Mouse (Mus musculus) ovary, adult 18-20 months (tissue): ENCODE measurements around the gene Pcsk5.

Experiments
- DNase-seq: peaks from one replicate; pipeline ENCODE4 v3.0.0; 2022; ENCODE audit warnings: low spot score, mixed read lengths

The Pcsk5 gene

DNA sequence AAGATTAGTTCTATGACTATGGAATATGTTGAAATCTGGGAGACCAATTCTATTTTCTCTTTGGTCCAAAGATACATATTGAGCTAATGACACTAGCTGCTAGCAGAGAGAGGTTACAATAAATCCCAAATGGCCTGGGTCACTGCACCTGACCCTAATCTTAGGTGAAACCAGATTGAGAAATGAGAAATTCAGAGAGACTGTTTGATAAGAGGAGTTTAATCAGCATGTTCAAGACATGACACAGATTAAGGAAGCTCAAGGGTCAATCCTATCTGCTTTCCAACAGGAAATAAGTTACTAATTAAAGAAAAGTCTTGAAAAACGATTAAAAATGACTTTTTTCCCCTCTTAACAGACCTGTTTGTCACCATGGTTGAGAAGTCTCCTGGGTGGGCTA, 96.0 kb downstream of the Pcsk5 start:
- no peak for DNase-seq

DNA sequence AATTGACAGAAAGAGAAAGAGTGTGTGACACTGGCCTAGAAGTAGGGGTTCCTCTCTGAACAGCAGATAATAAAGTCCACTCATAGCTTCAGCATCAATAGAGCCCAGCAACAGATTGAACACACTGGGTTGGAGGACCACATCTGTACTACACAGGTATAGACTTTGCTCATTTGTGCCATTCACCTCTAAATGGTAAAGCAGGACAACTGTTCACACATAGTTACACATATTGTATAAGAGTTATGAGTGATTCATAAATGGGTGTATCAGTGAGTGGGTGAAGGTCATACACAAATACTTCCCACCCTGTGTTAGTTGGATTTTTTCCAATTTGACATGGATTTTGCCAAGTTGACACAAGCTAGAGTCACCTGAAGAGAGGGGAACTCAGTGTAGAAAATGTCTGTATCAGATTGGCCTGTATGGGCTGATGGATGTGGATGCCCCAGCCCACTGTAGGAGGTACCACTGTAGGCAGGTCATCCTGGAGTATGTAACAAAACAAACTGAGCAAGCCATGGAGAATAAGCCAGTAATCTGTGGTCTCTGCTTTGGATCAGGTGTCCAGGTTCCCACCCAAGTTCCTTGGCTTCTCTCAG, 104.7 kb downstream of the Pcsk5 start:
- DNase-seq: no peak

DNA sequence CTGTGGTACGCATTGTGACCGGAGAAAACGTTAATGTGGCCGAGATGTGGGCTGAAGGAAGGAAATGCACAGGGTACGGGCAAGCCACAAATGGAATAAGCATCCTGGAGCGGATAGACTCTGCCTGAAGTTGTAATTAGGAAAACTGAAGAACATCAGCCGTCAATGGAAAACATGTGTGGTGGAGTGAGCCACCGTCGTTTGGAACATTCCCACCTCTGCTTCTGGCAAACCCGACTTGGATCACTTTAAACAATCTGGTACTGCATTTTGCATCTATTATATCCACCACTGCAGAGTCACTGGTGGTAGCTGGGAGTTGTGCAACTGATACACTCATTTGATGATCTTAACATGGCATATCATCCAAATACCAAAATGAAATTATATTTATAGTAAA, 120.4 kb downstream of the Pcsk5 start:
- no peak for DNase-seq

DNA sequence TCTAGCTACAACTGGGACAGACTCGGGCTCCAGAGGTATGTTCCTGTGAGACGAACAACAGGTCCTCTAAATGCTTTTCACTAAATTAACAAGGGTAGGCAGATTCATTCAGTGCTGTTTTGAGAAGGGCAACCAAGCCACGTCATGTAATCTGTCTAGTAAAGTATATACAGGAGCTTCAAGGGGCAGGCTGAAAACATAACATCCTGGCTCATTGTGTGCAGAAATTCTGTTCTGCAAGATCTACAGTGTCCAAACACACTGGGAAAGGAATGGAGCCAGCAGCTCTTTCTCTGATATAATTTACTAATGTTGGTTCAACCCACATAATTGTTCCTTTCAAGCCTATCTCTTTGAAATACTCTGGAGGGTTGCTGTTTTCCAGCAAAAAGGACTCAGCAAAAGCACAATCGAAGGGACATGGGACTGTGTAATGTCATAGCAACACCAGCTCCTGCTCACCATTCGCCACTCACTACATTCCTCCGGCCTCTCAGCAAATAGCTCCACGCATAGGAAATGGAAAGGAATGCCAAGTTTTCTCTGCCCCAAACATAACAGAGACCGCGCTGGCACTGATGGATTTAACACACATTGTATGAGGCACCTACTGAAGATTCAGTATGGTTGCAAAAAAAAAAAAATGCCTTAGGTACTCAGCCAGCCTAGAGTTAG, 122.0 kb downstream of the Pcsk5 start:
- DNase-seq: no peak

DNA sequence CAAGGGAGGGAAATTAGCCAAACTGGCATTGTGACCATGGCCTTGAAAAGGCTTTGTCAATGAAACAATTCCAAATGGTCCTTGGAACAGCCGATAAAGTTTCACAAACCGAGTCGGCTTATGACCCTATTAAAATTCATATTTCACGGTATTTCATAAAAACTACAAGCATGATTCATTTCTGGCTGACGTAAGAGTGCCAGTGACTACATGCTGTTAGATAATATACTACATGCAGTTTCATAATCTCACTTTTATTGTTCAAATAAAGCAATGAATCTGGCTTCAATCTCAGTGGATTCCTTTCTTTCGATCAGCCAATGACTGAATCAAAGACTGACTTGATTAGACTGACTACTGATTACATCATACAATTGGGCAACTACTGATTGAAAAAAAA, 145.8 kb downstream of the Pcsk5 start:
- DNase-seq: no peak

DNA sequence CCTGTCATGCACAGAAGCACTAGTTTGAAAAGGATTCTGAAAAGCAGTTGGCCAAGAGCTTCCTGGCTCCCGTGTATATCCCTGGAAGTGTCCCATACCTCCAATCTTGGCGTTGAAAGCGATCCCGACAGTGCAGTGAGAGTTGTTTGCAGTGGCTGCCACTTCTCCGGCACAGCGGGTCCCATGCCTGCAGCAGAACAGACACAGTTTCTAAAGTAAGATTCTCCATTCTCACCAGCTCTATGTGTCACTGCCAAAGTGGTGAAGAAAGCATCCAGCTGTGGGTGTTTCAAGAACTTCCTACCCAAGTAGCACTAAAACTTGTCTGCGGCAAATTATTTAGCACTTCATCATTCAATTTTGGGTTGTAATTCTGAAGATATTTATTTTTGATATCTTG, 159.1 kb downstream of the Pcsk5 start:
- DNase-seq: no peak

DNA sequence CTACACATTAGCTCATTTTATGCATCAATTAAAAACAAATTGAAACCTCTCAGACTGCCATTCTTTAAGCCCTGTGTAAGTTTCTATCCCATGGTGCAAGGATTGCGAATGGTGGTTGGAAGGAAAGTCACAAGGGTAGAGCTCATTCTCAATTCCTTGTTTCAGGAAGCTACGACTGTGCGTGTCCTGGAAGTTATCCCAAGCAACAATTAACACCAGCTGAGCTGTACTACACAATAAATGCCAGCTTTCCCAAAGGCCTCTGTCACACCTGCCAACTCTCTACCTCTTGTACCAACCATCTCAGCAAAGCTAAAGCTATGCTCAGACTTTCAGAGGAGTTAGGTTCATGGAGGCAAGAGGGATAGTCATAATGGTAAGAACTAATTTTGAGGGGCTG, 174.8 kb downstream of the Pcsk5 start:
- DNase-seq: no peak

DNA sequence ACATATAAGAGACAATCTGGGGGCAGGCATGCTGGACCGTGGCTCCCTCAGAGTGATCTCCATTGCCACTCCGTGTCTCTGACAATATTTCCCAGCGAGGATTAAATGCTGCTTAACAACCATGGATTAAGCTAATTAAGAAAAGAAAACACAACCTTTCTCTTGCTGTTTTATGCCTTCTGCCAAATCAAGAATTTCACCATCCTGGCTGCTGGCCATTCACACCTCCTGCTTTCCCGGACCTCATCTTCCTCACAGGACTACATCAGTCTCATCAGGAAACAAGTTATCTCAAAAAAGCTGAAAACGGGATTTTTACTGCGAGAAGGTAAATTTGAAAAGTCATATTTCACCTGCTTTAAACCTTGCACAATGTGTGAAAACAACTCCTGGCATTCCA, 175.2 kb downstream of the Pcsk5 start:
- DNase-seq: no peak

DNA sequence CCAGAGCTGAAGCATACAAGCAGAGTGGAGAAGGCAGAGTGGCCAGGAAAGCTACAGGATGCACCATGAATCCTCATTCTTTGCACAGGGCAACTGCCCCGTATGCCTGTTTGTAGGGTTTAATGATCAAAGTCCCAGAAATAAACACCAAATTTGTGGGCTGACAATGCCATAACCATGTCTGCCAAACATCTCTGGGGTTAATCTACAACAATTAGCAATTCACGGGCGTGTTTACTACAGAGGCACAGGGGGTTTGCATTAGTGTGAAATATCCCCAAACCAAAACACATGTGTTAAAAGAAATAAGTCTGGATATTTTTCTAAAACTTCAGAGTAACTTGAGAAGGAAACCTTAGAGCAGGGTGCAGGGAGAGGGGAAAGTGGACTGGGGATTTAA, 178.1 kb downstream of the Pcsk5 start:
- no peak for DNase-seq

DNA sequence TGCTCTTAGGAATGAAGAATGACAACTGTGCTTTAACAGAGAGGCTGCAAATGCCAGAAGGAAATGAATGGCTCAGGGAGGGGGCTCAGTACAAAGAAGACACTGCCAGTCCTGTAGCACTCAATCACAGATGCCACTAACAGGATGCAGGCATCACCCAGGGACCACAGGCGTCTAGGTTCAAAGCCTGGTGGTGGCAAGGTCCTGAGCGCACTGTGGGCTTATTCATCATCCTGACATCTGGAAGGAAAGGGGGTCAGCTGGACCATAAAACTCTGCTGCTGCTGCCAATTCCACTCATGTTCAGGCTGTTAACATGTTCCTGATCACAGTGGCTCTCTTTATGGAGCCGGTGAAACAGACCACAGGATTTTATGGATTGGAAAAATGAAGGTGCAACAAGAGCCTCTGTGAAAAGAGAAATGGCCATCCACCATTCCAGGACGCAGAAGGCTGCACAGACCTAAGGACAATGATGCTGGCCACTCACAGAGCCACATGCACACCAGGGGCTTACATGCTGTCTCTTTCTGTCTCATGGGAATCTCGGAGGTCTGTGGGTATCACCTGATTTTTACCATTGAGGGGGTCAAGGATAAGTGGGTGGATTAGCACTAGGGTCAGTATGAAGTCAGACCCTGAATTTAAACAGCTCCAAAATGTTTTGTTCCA, 186.5 kb downstream of the Pcsk5 start:
- no peak for DNase-seq

DNA sequence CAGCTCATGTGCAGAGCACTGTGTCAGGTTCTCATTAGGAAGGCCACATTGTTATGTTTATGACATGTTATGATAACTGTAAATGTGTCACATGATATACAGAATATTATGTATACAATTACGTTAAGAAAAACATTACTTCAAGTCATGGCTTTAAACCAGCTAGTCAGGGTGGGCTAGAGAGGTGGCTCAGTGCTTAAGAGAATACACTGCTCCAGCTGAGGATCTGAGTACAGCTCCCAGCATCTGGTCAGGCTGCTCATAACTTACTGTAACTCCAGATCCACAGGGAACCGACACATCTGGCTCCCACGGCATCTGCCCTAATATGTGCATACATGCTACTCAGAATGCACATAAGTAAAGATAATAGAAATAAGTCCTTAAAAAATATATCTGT, 187.5 kb downstream of the Pcsk5 start:
- no peak for DNase-seq

DNA sequence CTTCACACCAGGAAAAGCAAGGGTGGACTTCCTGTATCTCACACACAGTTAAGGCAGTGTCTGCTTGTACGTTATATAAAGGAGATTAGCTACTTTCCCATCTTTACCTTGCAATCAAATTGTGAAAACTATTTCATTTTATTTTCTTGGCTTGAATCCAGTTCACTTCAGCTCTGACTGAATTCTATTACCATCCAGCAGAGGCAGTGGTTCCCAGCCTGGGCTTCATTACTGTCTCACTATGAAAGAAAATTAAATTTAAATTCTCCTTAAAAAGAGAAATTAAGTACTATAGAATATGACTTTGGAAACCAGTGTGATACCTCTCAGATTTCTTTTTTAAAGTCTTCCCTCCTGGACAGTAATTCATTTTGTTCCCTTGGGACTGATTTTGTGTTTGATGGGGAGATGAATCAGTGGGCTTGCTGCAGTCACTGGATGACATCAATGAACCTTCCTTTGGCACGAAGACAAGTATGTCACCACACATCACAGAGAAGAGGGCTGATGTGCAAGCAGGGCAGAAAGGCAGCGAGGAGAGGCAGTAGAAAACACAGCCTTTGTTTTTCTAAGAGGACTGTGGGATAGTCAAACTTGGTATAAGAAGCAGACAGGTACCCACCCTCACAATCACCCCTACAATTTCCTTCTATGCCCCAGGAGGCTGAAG, 194.2 kb downstream of the Pcsk5 start:
- no peak for DNase-seq

DNA sequence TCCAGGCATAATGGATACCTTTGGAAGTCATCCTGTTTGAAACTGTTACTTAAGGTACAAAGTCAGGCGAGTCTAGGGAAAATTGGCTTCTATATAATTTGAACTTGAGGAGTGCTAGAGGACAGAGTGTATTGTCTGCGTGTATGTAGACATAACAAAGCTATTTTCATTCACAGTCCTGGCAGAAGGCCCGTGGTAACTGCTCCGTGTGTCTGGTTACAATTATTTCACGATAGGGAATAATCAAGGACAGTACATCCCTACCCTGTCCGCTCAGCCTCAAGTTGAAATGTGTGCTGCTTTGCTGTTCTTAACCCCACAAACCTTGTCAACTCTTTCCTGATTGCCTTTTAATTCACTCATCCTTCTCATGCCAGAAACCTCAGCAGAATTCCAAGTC, 201.4 kb downstream of the Pcsk5 start:
- peak; percentile 55 for DNase-seq

DNA sequence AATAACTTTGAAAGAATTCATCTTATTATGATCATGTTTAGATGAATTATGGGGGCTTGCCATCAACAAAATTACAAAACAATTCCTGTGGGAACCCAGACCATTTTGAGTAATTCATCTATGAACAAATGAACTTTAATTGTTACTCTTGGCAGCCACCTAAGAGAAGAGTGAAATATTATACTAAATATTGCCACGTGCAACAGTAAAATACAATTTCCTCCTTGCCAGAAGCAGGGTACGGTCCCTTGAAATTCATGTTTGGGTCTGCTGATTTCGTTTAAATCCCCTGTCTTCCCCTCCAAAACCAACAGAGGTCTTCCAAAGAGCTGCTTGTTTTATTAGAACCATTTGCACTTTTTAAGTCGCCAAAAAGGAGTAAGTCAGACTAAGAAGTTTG, 221.8 kb downstream of the Pcsk5 start:
- DNase-seq: no peak

DNA sequence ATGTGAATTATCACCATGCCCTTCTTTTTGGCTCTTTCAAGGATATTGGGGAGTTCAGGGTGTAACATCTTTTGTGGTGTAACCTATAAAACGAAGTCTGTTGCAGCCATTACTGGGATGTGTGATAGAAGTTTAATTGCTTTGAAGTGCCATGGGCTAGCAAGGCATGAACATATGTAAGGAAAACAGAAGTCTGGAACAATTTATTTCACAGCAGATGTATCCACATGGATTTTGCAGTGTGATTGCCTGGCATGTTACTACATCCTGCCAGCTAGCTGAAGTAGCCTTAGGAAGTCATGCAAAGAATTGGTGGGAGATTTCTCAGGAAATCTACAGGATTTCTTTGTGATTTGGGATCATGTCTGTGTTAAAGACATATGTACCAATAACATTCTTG, 230.9 kb downstream of the Pcsk5 start:
- no peak for DNase-seq

DNA sequence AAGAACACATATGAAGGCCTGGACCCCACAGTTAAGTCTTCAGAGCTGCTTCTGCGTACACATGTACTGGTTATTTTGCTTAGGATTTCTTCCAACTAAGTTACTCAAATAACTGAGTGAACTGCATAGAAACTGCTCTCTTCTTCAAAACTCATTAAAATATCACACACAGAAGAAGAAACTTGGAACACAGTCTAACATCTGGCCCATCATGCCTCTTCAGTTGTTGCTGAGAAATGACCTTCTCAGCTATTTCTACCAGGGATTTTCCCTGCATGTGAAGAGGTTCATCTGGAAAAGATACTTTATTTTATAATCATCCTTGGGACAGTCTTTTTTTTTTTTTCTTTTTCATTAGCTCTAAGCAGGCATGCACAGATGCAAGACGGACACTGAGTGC, 231.3 kb downstream of the Pcsk5 start:
- DNase-seq: no peak

DNA sequence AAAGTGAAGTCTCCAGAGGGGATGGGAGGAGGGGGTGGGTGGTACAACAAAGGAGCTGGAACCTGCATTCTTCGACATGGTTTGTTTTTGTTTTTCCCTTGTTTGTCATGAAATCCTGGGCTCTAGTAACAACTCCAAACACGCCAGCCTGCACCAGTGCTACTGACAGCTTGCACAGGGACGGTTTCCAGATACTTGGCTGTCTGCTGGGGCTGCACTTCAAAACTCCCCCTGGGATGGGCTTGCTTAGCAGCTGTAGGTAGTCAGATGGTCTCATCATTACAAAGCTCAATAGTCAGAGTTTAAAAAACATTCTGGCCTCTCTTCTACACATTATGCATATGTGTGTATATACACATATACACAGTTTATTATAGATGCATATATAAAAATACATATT, 234.1 kb downstream of the Pcsk5 start:
- DNase-seq: no peak

DNA sequence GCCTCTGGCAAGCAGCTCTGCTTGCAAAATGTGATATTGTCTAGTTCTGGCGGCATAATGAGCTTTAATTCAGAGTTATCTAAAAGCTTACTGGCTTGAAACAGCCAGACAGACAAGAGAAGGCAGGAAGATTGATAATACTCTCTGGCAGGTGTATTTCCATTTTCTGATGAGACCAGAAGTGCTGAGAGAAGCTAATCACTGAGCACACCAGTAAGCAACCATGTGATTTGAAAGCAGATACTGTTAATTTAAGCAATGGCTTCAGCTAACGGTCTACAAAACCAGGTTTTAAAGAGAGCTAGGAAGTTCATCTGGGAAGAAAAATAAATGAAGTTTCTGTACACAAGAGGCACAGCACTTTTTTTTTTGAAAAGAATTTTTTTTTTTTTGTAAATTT, 237.1 kb downstream of the Pcsk5 start:
- no peak for DNase-seq

DNA sequence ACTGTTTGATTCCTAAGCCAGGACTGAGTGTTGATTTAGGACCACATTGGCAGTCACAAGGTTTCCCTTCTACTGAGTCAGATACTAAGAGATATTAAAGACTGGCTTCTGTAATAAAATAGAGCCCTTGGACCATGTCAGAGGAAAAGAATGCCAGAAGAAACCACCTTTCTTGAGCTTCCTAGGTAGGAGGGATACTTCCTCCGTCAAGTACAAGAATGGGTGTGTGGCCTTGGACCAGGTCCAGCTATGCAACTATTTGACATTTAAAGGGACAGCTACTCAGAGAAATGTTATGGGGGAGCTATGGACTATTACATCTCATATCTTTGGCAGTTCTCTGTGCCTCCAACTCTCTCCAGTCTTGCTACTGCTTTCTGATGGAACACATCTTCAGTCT, 244.6 kb downstream of the Pcsk5 start:
- no peak for DNase-seq

DNA sequence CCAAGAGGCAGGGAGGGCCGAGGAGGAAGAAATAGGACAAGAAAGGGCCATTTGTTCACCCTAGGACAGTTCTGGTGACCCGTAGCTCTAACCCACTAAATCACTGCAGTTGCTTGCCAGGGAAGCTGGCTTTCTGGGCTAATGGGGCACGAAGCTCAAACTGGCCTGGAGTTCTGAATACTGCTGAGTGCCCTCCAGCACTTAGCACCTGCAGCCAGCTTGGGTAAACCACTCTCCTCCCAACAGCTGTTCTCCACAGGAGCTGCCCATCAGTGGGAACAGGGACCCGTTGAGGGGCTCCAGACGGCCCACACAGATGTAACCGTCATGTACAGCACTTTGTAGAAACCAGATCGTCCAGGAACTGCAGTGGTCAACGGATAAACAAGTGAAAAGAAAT, 246.1 kb downstream of the Pcsk5 start:
- DNase-seq: no peak

DNA sequence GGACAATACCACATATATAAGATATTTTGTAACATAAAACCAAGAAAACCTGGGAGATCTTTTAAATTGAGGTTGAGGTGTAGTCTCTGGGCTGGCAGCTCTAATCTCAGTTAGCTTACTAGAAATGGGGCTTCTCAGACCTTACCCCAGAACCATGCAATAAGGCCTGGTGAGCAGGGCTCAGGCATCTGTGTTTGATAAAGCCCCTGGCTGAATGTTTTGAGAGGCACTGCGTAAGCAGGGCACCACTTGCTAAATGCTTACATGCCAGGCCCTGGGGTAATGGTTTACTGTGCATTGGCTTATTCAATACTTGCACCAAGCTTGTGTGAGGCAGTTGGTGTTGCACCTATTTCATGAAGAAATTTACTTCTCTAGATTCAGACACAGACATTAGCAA, 247.1 kb downstream of the Pcsk5 start:
- no peak for DNase-seq

DNA sequence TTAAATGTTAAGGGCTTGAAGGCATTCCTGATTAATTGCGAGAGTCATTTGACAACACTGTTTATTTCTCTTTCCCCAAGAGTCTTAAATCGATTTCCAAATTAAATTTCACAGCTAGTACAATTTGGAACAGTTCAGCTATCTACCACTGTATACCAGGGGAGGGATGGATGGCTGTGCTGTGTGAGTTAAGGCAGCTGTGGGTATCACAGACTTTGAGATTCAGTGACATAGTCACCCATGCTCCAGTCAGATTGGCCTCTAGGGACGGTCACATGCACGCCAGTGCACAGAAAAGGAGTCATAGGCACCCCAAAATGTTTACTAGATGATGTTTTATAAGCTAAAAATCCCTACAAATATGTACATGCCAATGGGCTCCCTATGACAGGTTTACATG, 260.0 kb downstream of the Pcsk5 start:
- DNase-seq: no peak

DNA sequence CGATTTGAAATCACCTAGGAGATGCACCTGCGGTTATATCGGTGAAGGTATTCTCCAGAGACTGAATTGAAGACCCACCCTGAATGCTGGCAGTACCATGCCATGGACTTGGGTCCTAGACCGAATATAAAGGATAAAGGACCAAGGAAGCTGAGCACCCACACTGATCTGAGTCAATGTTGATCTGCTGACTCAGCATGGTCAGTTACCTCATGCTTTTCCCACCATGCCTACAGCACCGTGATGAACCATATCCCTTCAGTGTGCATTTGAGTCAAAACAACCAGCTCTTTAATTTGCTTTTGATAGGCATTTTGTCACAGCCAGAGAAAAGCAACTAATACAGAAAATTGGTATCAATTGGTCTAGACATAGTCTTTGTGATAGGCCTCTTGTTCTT, 262.9 kb downstream of the Pcsk5 start:
- no peak for DNase-seq
